ENCODE assay signal across 8 mouse cellular contexts in the genomic region with DNA sequence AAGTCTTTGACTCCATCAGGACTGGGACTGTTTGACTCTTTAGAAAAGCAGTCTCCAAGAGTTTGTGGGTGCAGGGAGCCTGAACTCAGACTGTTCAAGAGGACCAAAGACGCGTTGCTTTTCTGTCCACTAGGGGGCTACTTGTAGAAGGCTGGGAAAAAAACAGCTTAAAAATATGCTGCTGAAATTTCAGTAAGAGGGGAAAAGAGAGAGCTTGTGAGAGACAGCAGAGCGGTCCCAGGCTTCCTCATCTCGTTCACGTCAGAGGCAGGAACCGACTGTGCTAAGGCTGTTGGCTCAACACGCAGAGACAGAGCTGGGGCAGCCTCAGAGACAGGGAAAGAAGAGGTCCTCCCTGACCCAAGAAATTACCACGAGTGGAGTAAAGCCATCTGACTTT. TPM values are rescaled to one million over a fixed set of nuclear protein-coding genes. Genes with fewer than 3 reads are reported as not detected.
A peak's percentile ranks its signal among the peaks of the same experiment; 100 is the strongest.
DNase-seq lines count a peak whose midpoint lies in the region; ATAC-seq and TF ChIP-seq lines count a peak whose summit lies in the region.

Gene Tnr (plus strand): TSS at position 192 of the 400 bp plus-strand sequence.

- TF ChIP-seq CTCF in layer of hippocampus, adult 2 months (conservative IDR thresholded peaks at IDR 0.05) = peak; percentile 81

- H3K27ac ChIP-seq in layer of hippocampus, adult 2 months = peak within 1 kb of the TSS; percentile 98

- DNase-seq in 3T3-L1 (ENCODE audit: low read depth, low spot score) = peak; percentile 79
- peak; percentile 63 for DNase-seq in ES-CJ7 (ENCODE audit: low read depth, low spot score)
- DNase-seq in cerebellum, postnatal 14 days = peak; percentile 88
- DNase-seq in frontal cortex, postnatal 14 days (ENCODE audit: low spot score in 2 of 2) = peak; percentile 71 to 78
- peak; percentile 80 to 88 for DNase-seq in layer of hippocampus, adult 2 months (ENCODE audit: low spot score in 2 of 2)
- DNase-seq in lung, postnatal 10 days = peak; percentile 30
- DNase-seq in right cerebral cortex, postnatal 10 days (ENCODE audit: low spot score in 2 of 2) = peak; percentile 87 to 89

- H3K4me3 ChIP-seq in layer of hippocampus, adult 2 months = peak within 1 kb of the TSS; percentile 64

- no peak for ATAC-seq in erythroblast, adult 5-6 weeks (replicated peaks; ENCODE audit: low FRiP score, poor library complexity, severe bottlenecking)

RNA-seq across cellular contexts. Expression of gene Tnr, which starts in this region (rescaled TPM):
- total RNA-seq in layer of hippocampus, adult 2 months (2021) = 100 to 1,000 TPM; 157 to 159 TPM
- not detected in 2 replicates for total RNA-seq in erythroblast, adult 5-6 weeks (2015; ENCODE audit: low replicate concordance)
- not detected in 2 replicates for total RNA-seq in erythroblast, adult 5-6 weeks (2017; ENCODE audit: low replicate concordance)

Comparison
In these comparisons a context has a peak if more than half of its experiments do, and no peak if none do; other contexts are left out.
1. RNA of gene Tnr (total RNA-seq): 157 to 159 TPM in layer of hippocampus, adult 2 months; not detected in erythroblast, adult 5-6 weeks; every median in the first group is over 100 times any median in the second.
2. DNase-seq: peak in every context shown above with its lines; median percentile 88 in cerebellum, postnatal 14 days; 88 in right cerebral cortex, postnatal 10 days; 84 in layer of hippocampus, adult 2 months; 79 in 3T3-L1; 74 in frontal cortex, postnatal 14 days; 63 in ES-CJ7; 30 in lung, postnatal 10 days.